Mouse (Mus musculus) fibroblast of lung, adult 2 months (primary cell): ENCODE results near the gene Xkrx.
A peak's percentile ranks its signal among the peaks of the same experiment; 100 is the strongest.
"Not testable (repeated sequence)": the region's sequence is repeated elsewhere in the genome, so short reads cannot be mapped to it uniquely, and the experiment has no call there.

Experiments
- DNase-seq: peaks from one replicate; pipeline ENCODE4 v3.0.0-alpha.2; 2011; ENCODE audit warnings: low read depth

The Xkrx gene

GRCm38 (mm10) chrX:134162043-134162720 lies at the start of gene Xkrx:
Xkrx (minus strand) TSS chrX:134162076.
- no peak for DNase-seq

DNA sequence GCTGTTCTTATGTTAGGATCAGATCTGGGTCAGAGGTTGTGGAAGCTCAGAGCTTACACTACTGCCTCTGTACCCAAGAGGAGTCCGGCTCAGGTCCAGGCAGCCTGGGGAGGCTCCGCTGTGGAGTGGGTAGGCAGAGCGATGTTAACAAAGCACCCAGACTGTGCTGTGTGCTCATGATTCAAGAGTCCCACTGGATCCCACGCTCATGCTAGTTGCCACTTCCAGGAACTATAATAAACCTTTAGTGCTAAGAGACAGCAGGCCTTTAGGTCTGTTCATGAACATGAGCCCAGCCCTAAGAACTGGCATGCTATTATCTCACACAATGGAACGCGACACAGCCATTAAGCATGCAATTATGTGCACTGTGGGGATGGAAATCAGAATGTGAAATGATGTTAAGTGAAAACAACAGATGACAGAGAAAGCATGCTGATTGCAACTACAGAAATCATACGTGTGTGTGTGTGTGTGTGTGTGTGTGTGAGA lies 49.3 kb upstream of the Xkrx start:
- no peak for DNase-seq

GRCm38 (mm10) chrX:134208491-134208890 lies 46.6 kb upstream of the Xkrx start:
- no peak for DNase-seq

- DNase-seq = not testable (repeated sequence)
Observed at GRCm38 (mm10) chrX:134187201-134187600, 25.3 kb upstream of the Xkrx start, which contains the start of gene Arl13a. Arl13a (plus strand) TSS chrX:134187501.

DNA sequence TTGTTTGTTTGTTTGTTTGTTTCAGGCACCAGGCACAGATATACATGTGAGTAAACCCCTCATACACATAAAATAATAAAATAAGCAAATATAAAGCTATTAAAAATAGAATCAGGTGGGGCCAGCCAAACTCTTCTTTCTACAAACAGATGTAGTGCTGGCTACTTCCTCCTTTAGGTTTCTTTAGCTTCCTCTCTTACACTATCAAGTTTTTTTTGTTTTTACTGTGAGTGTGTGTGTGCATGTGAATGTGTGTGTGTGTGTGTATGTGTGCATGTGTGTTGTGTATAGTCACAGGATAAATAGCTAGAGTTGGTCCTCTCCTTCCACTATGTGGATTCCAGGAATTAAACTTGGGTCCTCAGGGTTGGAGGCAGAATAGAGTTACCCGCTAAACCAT lies 12.8 kb upstream of the Xkrx start:
- DNase-seq = no peak

DNA sequence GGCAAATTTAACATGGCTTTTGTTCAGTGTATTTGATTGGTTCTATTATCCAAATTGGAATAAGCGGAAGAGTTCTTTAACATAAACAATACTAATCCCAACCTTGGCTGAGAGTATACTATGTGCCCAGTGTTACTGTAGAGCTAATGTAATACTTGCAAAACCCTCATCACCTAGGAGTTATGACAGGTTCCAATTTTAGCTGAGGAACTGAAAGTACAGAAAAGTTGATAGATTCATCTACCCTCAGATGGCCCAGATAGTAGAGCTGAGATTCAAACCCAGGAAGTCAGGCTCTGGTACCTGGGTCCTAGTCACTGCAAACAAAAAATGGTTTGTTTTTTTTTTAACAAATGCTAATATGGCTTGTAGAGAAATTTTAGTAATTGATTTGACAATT lies 8.7 kb upstream of the Xkrx start:
- no peak for DNase-seq

DNA sequence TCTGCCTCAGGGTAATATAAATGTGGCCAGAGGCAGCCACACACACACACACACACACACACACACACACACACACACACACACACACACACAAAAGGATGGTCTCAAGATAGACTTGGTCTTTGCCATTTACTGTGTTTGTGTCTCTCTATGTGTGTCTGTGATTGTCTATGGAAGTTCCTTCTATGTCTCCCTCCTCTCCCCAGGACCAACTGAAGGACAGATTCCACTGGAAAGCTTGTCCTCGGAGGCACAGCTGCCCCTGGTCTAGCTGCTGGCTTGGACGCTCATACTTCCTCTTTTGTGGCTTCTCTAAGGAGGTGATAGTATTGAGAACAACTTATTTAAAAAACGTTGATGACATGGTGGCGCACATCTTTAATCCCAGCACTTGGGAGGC lies 1.6 kb upstream of the Xkrx start:
- DNase-seq = no peak

GRCm38 (mm10) chrX:134162826-134163225 lies 950 bp upstream of the Xkrx start:
- DNase-seq = no peak

- DNase-seq = no peak
Observed at GRCm38 (mm10) chrX:134160442-134160841, 1.4 kb downstream of the Xkrx start.

GRCm38 (mm10) chrX:134158151-134158550 lies 3.7 kb downstream of the Xkrx start:
- DNase-seq = no peak

GRCm38 (mm10) chrX:134141986-134142385 lies 19.9 kb downstream of the Xkrx start:
- no peak for DNase-seq

DNA sequence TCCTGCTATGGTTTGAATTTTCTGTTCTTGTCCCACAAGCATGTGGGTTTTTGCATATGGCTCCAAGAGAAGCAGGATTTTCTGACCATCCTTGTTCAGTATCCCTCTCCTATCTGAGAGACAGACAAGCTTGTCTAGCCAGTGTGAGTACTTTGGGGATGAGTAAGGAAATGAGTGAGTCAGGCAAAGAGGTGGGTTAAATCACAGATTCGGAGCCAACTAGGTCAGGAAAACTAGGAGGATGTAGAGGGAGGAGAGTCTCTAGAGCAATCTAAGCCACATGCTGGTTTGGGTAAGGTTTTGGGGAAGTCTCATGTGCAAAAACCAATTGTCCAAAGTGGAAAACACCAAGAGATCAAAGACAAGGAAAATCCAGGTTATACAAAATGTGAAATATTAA lies 20.3 kb downstream of the Xkrx start:
- no peak for DNase-seq

GRCm38 (mm10) chrX:134140024-134140423 lies 21.9 kb downstream of the Xkrx start:
- DNase-seq = no peak

DNA sequence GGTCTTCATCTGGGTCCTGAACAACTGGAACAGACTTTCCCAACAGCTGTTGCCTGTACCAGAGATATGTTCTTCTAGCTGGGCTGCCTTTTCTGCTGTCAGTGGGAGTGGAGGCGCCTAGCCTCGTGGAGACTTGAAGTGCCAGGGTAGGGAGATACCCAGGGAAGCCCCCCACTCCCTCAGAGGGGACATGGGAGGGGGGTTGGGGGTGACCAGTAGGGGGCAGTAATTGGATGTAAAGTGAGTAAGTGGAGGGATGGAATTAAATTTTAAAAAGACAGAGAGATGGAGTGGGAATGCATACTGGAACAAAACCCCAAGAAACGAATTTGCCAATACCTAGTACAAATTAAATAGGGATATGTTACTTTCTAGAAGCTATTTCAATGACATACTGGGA lies 28.1 kb downstream of the Xkrx start:
- no peak for DNase-seq

DNA sequence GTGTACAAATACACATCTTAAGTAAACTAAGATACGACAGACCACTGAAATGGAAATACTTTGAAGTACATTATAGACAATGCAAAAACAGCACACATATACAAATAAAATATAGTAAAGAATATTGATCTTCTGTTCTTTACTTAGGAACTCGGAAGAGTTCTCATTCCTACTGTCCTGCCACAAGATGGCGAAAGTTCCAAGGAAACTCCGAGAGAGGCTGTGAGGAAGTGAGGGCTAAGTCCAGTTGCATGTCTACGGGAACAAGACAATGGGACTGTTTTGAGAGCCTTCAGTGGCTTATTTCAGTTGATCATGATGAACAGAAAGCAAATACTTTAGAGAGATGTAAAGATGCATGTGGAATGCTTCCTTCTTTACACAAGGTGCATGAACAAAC lies 29.6 kb downstream of the Xkrx start:
- peak; percentile 16 for DNase-seq

DNA sequence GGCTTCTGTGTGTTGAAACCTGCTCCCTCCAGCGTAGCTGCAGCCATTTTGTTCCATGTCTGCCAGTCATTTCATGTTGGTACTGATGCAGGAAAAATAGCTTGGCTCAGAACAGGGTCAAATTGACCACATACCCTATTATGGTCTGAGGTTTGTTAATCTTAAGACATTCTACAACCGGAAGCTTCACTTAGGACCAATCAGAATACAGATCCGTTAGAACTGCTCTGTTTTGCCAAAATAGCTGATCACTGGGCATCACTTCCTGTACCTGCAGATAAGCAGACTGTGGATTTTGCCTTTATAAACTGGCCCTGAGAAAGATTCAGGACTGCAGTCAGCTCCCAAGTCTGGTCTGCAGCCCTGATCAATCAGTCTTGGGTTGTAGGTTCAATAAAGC lies 33.3 kb downstream of the Xkrx start:
- no peak for DNase-seq

DNA sequence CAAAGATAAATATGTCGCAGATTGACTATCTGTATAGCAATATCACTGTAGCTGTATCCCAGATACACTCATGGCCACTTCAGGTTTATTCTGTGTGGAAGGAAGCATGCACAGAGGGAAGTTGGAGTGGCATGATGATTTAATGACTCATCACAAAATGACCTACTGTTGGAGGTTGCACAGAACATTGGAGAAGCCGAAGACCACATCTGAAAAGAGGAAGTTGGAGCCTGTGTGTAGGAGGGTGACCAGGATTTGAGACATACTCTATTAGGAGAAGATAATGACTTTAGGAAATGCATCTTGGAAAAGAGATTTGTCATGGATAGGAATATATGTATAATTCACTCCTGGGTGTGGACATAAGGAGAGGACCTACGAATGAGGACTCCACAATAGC lies 45.5 kb downstream of the Xkrx start:
- no peak for DNase-seq

DNA sequence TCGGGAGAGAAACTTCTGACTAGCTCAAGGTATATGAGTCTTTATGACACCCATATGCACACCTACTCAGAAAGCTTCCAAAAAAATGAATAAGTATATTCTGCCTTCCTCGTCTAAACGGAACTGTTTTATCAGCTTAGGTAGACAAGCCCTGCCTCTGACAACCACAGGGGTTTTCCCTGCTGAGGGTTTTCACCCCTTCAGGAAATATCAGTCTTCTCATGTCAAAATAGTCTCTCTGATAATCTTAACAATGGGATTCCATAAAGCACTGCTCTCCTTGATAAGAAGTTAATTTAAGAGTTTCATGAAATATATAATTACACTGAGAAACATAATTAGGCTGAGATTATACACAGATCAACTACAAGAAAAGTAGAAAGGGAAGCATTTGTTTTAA lies 50.1 kb downstream of the Xkrx start:
- no peak for DNase-seq

GRCm38 (mm10) chrX:134102641-134103040 lies 59.2 kb downstream of the Xkrx start:
- DNase-seq = peak; percentile 5
